In genomic region chr2:117438586-117439371, GRCm38 (mm10) we compare ENCODE assay signal across 9 mouse cellular contexts.
DNase-seq lines count a peak whose midpoint lies in the region; ATAC-seq and TF ChIP-seq lines count a peak whose summit lies in the region.
"Had no signal": no experiment of that assay in that cellular context is flagged by ENCODE, and none has a peak within 500 bp of the region (broad histone marks: within the 10 kb centered on the region; RNA-seq: fewer than 3 reads in every experiment).

No protein-coding gene starts in this region.

- intact Hi-C loops in gastrocnemius, postnatal 36 days (cut with DNase I), result no loop called here

- WGBS in kidney, postnatal 0 days, result 62% methylated on average over 8 of the region's 8 CpGs
- 56% methylated on average over 8 of the region's 8 CpGs for WGBS in liver, adult 2 months
- 64% methylated on average over 8 of the region's 8 CpGs for WGBS in stomach, postnatal 0 days

- H3K4me3 ChIP-seq in cortical plate, adult 2 months (ENCODE audit: insufficient read depth, low read length), result no peak overlapping the region
- H3K4me3 ChIP-seq in kidney, postnatal 0 days (replicated peaks; ENCODE audit: low read depth, low read length), result no peak overlapping the region
- H3K4me3 ChIP-seq in liver, adult 2 months (ENCODE audit: insufficient read depth, low read depth, low read length), result no peak overlapping the region
- H3K4me3 ChIP-seq in stomach, postnatal 0 days (ENCODE audit: low read depth, low read length), result no peak overlapping the region
- H3K4me3 ChIP-seq: erythroblast, embryonic 14.5 days had no signal

- H3K9me3 ChIP-seq in kidney, postnatal 0 days (replicated peaks; ENCODE audit: low read length), result no peaks in the 10 kb centered on the region
- H3K9me3 ChIP-seq in stomach, postnatal 0 days (ENCODE audit: control insufficient read depth, low read length), result no peaks in the 10 kb centered on the region

- no peak overlapping the region for H3K4me2 ChIP-seq in kidney, postnatal 0 days (ENCODE audit: low read length)
- no peak overlapping the region for H3K4me2 ChIP-seq in stomach, postnatal 0 days (replicated peaks; ENCODE audit: low read depth)

- no peaks in the 10 kb centered on the region for H3K4me1 ChIP-seq in cortical plate, adult 2 months (ENCODE audit: control insufficient read depth, insufficient read depth, low read length)
- no peaks in the 10 kb centered on the region for H3K4me1 ChIP-seq in kidney, postnatal 0 days (replicated peaks; ENCODE audit: insufficient read depth, low read length)
- no peaks in the 10 kb centered on the region for H3K4me1 ChIP-seq in liver, adult 2 months (ENCODE audit: control insufficient read depth, insufficient read depth, low read length)
- no peaks in the 10 kb centered on the region for H3K4me1 ChIP-seq in stomach, postnatal 0 days (replicated peaks; ENCODE audit: control insufficient read depth, insufficient read depth)

- no peak for TF ChIP-seq EP300 in stomach, postnatal 0 days (optimal IDR thresholded peaks at IDR 0.05)

- no peak overlapping the region for H3K27ac ChIP-seq in cortical plate, adult 2 months (ENCODE audit: insufficient read depth, low read length)
- no peak overlapping the region for H3K27ac ChIP-seq in kidney, postnatal 0 days
- H3K27ac ChIP-seq in liver, adult 2 months (replicated peaks; ENCODE audit: insufficient read depth, low read depth, low read length), result no peak overlapping the region
- H3K27ac ChIP-seq in stomach, postnatal 0 days (replicated peaks), result no peak overlapping the region

- peak; percentile 82 to 83 for DNase-seq in B cell, adult 2 months
- peak; percentile 61 to 89 for DNase-seq in adrenal gland, adult (ENCODE audit: inconsistent age in 2 of 2, low spot score in 1 of 2)
- peak; percentile 23 to 29 for DNase-seq in gastrocnemius, postnatal 36 days
- DNase-seq in kidney, postnatal 0 days (ENCODE audit: low spot score), result peak; percentile 85
- DNase-seq in liver, adult 2 months (ENCODE audit: extremely low read depth, low read depth, low spot score), result peak; percentile 44
- peak; percentile 76 for DNase-seq in neural tube, embryonic 10.5 days (ENCODE audit: extremely low spot score, low spot score)
- peak; percentile 70 for DNase-seq in stomach, postnatal 0 days (ENCODE audit: low spot score)

- peak; percentile 97 for TF ChIP-seq CTCF in cortical plate, adult 2 months (IDR thresholded peaks at IDR 0.05; ENCODE audit: extremely low read depth, insufficient read depth, low read length)
- peak; percentile 98 for TF ChIP-seq CTCF in kidney, postnatal 0 days (IDR thresholded peaks at IDR 0.05; ENCODE audit: low read depth)
- TF ChIP-seq CTCF in liver, adult 2 months (IDR thresholded peaks at IDR 0.05; ENCODE audit: low read depth, low read length), result peak; percentile 81
- TF ChIP-seq CTCF in stomach, postnatal 0 days (IDR thresholded peaks at IDR 0.05; ENCODE audit: low read depth), result peak; percentile 99

- no peak overlapping the region for H3K9ac ChIP-seq in kidney, postnatal 0 days (ENCODE audit: low read depth, low read length)
- no peak overlapping the region for H3K9ac ChIP-seq in liver, adult 2 months (ENCODE audit: low read depth, low read length)
- H3K9ac ChIP-seq in stomach, postnatal 0 days (ENCODE audit: low read length), result no peak overlapping the region

- TF ChIP-seq POLR2A in cortical plate, adult 2 months (IDR thresholded peaks at IDR 0.05; ENCODE audit: extremely low read depth, insufficient read depth, low read length), result no peak
- TF ChIP-seq POLR2A in liver, adult 2 months (IDR thresholded peaks at IDR 0.05; ENCODE audit: extremely low read depth, insufficient read depth, low read length), result no peak

- no peaks in the 10 kb centered on the region for H3K27me3 ChIP-seq in kidney, postnatal 0 days (ENCODE audit: insufficient read depth, low read length)
- H3K27me3 ChIP-seq in liver, adult 2 months (ENCODE audit: control insufficient read depth, insufficient read depth, low read length), result no peaks in the 10 kb centered on the region
- no peaks in the 10 kb centered on the region for H3K27me3 ChIP-seq in stomach, postnatal 0 days (ENCODE audit: control insufficient read depth, insufficient read depth, low read length)

- no peaks in the 10 kb centered on the region for H3K36me3 ChIP-seq in kidney, postnatal 0 days (ENCODE audit: insufficient read depth, low read length)
- no peaks in the 10 kb centered on the region for H3K36me3 ChIP-seq in liver, adult 2 months (ENCODE audit: control insufficient read depth, insufficient read depth, low read length)
- no peaks in the 10 kb centered on the region for H3K36me3 ChIP-seq in stomach, postnatal 0 days (ENCODE audit: control insufficient read depth, insufficient read depth, low read length)

- no peaks in the 10 kb centered on the region for H3K79me2 ChIP-seq in liver, adult 2 months (ENCODE audit: control insufficient read depth, insufficient read depth, low read length)

- ATAC-seq in kidney, postnatal 0 days (replicated peaks; ENCODE audit: low FRiP score, low read depth), result peak; percentile 63
- ATAC-seq in stomach, postnatal 0 days (ENCODE audit: low FRiP score, low TSS enrichment), result peak; percentile 77

Comparison
In these comparisons a context has a peak if more than half of its experiments do, and no peak if none do; other contexts are left out.
1. DNase-seq: peak in every context shown above with its lines; median percentile 85 in kidney, postnatal 0 days; 82 in B cell, adult 2 months; 76 in neural tube, embryonic 10.5 days; 75 in adrenal gland, adult; 70 in stomach, postnatal 0 days; 44 in liver, adult 2 months; 26 in gastrocnemius, postnatal 36 days.